Mouse (Mus musculus): Measurements from ENCODE around the gene Egr4. TPM values are rescaled to one million over a fixed set of nuclear protein-coding genes. Genes with fewer than 3 reads are reported as not detected.

Gene Egr4
- polyA plus RNA-seq (2017; shearing (Covaris generic)) = 0.57 TPM

GRCm38 (mm10) chr6:85513531-85513910 is at the start of gene Egr4:
Gene Egr4 (minus strand): TSS chr6:85513589.

GRCm38 (mm10) chr6:85502911-85503250 is 10.5 kb downstream of the Egr4 start, which contains the start of gene Fbxo41:
Gene Fbxo41 (minus strand): TSS chr6:85502994.

Other genes with a start within 250 kb of the Egr4 start
- 0.50 TPM for gene Sfxn5, start 180.2 kb downstream of the Egr4 start, polyA plus RNA-seq (2017; shearing (Covaris generic))
- 0.92 TPM for gene Rab11fip5, start 139.0 kb downstream of the Egr4 start, polyA plus RNA-seq (2017; shearing (Covaris generic))
- not detected for gene Noto, start 89.7 kb downstream of the Egr4 start, polyA plus RNA-seq (2017; shearing (Covaris generic))
- gene Smyd5, start 81.6 kb downstream of the Egr4 start, polyA plus RNA-seq (2017; shearing (Covaris generic)) = 39.6 TPM
- gene Cct7, start 62.1 kb downstream of the Egr4 start, polyA plus RNA-seq (2017; shearing (Covaris generic)) = 276 TPM
- gene Pradc1, start 61.6 kb downstream of the Egr4 start, polyA plus RNA-seq (2017; shearing (Covaris generic)) = 17.0 TPM
- not detected for gene Fbxo41, start 10.6 kb downstream of the Egr4 start, polyA plus RNA-seq (2017; shearing (Covaris generic))
- 1.6 TPM for gene Alms1, start 73.9 kb upstream of the Egr4 start, polyA plus RNA-seq (2017; shearing (Covaris generic))
- gene Nat8f7, start 199.6 kb upstream of the Egr4 start, polyA plus RNA-seq (2017; shearing (Covaris generic)) = not detected